Mouse (Mus musculus): ENCODE measurements around the gene Myo10.
A peak's percentile ranks its signal among the peaks of the same experiment; 100 is the strongest.

The Myo10 gene

DNA sequence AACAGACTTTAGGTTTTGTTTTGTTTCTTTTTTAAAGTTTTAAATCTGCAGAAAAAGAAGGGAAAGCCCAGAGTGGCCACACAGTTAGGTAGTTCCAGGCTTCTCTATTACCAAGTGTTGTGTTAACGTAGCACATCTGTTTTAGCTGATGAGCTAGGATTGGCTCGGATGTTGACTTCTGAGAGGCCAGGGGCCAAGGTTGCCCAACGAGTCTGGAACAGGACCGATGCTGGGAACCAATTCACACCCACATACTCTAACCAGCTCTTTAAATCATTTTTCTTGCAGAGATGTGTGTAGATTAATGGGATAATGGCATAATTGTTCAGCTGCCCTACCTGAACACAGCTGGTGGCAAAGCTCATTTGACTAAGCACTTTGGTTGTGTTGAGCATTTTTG lies 1.8 kb upstream of the Myo10 start:
- DNase-seq: no peak

DNA sequence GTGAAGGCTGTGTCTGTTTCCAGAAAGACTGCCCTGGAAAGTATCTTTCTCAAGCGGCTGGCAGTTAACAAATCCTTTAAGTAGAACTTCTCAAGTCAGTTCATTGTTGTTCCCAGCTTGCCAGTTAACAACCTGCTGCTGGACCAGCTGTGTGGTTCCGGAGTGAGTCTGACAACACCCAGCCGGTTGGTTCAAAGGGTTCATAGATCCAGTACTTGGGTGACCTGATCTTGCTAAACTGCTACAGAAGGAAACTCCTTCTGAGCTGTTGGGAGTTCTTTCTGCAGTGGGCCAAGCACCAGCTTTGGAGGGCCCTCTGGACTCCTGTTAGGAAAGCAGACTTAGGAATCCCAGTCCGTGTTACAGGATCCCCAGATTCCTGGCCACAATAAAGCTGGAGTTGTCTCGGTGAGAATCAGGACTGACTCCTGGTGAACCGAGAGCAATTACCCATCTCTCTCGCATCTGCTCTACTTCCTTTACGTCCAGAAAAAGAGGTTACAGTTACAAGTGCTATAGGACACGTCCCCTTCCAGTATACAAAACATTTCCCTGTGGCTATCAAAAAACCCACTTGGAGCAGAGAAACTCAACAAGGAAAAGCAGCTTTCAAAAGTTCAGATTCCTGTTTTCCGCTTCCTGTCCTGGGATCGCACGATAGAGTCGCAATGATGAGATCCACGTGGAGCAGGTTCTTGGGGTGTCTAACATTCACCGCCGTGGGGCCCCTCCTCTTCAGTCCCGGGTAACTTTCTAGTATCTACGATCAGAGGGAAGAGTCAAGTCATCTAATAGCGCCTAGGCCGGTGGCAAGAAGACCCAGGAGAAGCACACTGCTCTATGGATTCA lies 750 bp upstream of the Myo10 start:
- peak in 1 of 2 experiments; percentile 45 for DNase-seq

DNA sequence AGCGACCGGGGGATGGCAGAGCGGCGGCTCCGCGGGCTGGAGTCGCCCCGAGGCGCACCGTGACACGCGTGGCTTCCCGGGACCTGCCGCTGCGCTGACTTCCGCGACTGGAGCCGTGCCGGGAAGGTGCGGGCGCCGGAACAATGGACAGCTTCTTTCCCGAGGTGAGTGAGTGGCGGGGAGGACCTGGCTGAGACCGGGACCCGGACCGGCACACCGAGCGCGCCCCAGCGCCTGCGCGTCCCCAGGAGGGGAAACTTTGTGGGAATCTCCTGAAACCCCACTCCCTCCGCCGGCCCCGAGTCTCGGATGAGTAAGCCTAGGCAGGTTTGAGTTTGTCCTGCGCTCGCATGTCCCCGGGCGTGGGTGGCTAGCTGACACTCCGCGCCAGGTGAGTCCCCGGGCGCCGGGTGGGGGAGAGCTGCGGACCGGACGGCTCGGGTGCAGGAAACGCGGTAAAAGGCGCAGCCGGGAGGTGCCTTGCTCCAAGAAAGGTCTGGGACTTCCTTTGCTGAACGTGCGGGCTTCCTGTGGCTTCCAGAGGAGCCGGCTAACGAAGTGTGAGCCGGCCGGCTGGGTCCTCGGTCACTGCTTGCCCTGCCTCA lies 644 bp downstream of the Myo10 start:
- DNase-seq: peak; percentile 69 to 80

DNA sequence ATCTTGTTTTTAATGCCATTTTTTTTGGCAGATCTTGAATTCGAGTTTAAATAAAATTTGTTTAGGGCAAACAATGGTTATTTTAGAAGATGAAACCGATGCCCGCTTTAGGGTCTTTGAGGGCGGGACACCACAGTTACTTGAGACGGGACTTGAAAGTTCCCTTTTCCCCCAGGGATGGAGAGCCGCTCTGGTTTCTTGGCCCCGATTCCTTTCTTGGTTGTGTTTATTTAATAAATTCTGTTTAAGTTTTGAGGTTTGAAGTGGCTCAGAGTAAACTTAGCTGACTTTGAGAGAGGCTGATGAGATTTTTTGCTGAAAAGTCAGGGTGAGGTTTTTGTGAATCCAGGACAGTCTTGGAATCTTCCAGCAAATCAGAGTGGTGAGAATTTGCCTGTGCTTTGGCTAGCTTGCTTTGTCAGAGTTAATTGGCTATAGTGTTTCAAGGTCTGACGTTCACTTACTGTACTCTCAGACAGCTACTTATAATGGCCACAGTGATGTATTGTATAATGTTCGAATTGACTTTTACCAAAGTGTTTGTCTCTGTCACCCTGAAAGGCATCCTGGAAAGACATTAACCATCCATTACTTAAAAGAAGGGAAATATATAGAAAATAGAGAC lies 1.3 kb downstream of the Myo10 start:
- no peak for DNase-seq

DNA sequence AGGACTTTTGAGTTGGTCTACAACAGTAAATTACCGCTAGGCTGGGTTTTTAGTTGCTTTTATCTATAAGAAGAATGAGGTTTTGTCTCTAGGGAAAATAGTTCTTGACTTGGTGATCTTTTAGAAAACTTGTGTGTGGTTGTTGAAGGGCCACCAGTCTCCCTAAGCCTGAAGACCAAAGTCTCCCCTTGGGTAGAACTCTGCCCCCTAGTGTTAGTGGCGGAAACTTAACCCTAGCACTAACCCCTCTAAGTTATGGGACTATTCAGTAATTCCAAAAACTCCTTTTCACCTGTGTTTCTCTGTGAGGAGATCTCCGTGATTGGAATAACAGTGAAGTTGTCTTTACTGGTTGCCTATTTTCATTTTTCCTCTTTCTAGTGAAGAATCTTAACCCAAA lies 1.9 kb downstream of the Myo10 start:
- peak; percentile 62 to 65 for DNase-seq

DNA sequence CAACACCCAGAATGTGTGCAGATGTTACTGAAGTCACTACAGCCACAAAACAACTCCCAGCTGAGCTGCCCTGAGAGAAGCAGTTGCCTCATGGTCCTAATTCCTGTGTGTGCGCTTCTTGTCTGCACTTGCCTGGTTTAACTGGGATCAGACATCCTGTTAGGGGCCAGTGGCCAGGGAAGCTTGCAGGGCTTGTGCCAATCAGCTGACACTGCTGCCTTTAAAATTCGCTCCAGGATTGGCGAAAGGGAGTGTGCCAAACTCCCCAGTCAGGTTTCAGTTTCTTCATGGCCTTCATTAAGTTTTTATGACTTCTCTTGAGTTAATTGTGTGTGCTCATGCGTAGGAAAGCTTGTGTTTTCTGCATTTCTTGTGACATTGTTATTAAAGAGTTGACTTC lies 3.1 kb downstream of the Myo10 start:
- peak; percentile 61 to 78 for DNase-seq

DNA sequence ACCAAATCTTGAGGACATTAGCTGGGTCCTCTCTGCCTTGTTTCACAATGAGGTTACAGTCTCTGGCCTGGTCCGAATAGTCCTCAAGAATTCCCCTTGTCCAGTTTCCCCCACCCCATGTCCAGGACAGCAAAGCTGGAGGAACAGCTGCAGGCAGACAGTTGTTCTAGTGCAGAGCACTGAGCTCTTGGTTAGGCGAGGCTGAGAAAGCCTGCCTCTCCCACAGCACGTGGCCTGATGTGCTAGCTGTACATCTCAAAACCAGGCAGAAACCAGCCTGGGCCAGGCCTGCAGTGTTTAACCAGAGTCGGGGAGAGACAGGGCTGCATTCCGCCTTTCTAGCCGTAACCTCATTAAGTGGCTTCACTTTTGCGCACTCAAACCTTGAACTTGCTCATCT lies 4.7 kb downstream of the Myo10 start:
- DNase-seq: no peak

DNA sequence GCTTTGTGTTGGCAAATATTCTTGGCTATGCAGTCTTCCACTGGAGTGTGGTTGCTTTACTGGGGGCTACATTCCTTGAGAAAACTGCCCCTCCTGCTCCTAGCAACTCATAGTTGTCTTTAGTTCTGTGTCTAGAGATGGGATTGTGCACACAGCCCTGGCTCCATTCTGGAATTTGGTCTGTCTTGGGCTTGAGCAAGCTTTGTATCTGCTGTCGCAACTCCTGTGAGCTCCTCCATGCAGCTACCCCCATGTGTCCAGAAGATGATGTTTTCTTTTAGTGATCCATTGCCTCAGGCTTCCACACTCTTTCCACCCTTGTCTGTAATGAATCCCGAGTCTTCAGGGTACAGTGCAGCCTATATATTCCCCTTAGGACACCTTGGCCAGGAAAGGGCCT lies 5.9 kb downstream of the Myo10 start:
- DNase-seq: no peak

DNA sequence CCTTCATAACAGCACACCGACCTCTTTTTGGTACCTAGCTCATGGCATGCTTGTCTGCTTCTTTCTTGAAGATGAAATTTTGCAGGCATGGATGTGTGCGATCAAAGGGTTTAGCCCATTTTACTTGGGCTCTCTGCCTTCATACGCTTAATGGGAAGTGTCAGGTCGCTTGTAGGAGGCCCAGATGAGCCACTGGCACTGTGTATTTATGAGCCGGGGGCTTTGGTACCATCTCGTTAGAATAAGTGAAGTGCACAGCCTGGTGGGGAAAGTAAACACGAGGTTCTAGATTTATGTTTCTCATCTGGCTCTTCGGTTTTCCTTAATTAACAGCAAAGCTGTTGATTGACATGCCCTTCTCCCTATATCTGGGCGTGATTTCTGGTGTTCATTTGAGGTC lies 8.4 kb downstream of the Myo10 start:
- DNase-seq: no peak

DNA sequence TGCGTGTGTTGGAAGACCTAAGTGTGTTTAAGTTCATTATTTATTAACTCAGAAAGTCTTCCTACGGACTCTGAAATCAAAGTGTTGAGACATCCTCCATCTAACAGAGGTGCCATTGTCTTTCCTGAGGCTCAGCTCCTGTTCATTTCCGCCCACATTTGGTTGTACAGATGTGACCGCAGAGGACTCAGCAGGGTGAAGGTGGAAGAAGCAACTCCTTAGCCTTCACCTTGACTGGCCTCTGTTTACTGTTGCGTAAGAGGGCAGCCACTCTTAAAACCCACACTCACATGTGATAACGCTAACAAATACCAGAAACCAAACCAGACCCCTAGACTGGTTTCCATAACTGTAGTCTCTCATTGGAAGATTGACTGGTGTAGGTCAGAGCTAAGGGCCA lies 9.0 kb downstream of the Myo10 start:
- DNase-seq: no peak

DNA sequence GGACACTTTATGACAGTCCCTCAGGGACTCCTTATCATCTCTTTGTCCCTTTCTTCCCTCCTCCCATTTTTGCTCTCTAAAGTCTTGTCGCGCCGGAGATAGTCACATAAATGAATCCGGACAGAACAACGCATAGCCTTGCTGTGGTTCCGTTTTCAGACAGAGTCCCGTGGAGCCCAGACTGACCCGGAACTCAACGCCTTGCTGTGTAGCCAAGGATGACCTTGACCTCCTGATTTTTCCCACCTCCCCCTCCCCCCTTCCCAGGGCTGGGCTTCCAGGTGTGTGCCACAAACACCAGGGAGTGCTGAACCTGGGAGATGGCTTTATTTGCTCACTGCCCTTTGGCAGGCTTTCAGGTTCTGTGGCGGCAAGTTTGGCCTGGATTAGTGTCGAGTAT lies 10.6 kb downstream of the Myo10 start:
- DNase-seq: peak in 1 of 2 experiments; percentile 56

DNA sequence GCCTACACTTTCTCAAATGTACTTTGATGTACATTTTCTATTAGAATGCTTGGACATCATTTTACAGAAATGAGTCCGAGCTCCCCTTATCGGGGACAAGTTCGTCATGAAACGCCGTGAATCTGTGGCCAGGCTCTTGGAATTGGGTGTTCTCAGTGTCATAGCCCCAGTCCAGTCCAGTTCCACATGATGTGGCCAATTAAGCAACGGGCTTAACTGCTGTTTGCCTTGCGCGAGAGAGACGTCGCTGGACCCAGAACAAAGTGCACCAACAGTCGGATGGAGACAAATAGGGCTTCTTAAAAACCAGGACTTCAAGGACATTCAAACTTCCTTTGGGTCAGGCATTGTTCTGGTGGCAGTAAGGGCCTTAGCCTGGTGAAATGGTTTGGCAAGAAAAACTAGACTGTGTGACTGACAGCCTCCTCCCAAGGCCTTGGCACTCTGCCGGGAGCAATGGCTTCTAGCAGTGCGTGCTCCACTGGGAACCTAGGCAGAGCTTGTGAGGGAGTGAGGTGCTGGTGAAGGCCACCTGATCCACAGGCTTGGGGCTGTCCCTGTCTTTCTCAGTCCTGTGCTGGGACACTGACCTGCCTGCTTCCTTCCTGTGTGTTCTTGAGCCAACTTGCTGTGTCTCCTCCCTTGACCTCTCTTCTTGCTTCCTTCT lies 11.5 kb downstream of the Myo10 start:
- peak; percentile 78 to 82 for DNase-seq

DNA sequence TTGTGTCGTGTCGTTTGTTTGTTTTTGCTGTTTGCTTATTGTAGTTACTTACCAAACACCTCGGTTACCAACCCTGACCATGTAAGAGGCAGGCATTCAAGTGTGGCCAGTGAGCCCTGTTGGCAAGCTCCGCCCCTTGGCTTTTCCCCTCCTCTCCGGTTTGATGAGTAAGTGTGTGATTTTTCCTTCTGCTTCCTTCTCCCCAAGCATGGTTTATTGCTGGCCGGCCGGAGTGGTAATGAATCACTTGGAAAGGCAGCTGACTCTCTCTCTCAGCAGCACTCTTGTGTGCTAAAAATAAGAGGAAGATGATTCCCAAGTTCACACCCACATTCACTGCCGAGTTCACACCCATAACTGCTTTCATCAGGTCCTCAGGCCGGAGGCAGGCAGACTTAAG lies 15.4 kb downstream of the Myo10 start:
- DNase-seq: peak; percentile 67 to 80

DNA sequence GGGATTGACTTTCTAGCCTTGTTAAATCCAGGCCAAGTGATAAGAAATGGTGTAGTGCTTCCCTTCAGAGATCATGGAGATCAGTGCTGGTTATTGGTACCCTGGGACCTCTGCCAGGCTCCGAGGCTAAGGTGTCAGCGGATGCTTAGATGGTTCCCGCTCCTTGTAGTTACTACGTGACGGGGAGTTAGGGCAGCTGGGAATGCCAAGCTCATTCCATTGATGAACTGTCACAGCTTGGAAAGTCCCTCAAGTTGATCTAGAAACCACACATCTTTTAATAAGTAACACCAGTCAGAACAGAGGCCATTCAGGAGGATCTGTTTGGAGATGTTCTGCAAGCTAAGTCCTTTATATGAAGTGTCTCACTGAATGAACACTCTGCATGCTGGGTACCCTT lies 16.9 kb downstream of the Myo10 start:
- no peak for DNase-seq

DNA sequence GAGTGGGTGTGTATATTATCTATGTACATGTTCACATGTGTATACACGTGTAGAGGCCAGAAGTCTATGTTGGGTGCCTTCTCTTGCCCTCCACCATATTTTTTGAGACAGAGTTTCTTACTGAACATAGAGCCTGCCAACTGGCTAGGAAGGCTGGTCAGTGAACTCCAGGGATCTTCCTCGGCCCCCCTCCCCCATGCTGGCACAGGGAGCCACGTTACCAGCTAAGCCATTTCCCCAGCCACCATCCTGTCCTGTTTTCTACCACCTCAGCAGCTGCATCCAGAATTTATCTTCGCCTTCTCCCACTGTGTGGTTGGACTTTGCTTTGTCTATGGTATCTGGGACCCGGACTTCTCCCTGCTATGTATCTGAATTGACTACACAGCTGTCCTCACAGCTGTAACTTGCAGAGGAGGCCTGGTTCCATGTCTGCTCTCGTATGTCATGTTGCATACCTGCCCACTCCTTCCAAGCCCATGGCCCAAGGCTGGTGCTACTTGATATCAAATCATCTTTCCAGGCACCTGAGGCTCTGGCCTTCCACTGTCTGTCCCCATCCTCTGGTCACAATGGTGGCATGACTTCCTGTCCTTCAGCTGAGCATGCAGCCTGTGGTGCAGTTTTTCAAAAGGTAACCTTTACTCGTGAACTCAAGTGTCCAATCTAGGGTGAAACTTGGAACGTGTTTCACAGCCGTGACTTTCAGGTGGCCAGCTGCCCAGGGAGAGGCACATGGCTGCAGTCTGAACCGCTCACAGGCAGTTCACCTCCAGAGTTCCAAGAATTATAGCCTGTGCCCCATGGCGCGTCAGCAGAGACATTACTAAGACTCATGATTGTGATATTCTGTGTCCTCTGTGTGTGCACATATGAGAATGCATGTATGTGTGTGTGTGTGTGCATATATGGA lies 18.8 kb downstream of the Myo10 start:
- peak; percentile 37 to 58 for DNase-seq

DNA sequence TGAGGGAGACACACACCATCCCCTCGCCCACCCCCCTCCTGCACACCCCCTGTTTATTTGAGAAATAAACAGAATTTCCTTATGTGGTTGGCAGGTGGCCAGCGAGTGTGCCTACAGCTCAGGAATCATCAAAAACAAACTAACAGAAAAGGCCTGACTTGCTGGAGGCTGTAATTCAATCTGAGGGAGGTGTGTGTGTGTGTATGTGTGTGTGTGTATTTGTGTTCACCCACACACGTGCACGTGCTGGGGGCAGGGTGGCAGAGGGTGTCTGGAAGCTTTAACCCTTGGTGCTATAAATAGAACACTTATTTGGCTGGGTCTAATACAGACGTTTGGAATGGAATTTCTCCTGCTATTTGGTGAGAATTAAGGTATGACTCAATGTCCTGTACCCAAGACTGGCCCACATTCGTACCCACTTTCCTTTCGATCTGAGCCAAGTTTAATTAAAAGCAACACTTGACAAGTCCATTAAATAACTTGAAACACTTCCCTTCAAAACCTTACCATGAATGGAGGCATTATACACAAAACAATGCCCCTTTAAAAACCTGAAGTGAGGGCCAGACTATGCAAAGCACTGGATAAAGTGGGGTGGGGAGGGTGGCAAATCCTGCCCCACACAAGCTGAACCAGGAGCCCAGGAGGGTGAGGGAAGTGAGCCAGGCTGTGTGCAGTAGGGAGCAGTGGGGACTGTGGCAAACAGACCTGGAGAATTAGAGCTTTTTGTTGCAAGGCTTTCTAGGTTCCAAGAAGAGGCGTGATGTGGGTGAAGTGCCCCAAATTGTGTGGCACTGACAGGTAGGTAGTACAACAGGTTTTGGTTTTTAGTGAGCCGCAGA lies 20.1 kb downstream of the Myo10 start:
- peak; percentile 53 to 62 for DNase-seq

DNA sequence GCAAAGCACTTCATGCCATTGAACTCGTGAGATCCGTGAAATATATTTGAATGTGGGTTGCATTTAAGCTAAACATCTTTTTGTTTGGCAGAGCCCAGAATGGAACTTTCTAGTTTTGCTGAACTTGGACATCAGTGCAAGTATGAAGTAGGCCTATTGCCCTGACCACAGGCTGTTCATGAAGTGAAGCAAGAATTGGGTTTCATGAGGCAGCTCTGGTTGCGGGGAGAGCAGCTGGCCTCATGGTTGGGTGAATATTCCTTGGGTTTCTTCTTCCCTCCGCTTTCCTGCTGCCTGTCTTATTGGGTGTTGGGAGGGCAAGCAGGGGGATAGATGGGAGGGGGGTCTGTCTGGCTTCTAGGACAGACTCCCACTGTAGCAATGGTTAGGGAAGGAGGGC lies 23.5 kb downstream of the Myo10 start:
- no peak for DNase-seq

DNA sequence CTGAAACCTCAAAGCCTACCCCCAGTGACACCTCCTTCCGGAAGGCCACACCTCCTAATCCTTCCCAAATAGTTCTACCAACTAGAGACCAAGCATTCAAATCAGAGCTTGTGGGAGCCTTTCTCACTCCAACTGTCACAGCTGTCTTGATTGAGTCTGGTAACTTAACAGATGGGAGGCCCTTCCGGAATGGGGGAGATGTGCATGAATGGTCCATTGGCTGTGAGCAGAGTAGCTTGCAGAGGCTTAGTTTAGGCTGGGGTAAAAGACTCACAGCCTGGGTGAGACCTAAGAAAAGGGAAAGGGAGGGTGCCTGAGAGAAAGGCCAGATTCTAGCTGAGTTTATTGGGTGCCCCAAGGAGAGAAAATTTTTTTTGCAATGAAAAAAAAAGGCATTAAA lies 26.0 kb downstream of the Myo10 start:
- no peak for DNase-seq

DNA sequence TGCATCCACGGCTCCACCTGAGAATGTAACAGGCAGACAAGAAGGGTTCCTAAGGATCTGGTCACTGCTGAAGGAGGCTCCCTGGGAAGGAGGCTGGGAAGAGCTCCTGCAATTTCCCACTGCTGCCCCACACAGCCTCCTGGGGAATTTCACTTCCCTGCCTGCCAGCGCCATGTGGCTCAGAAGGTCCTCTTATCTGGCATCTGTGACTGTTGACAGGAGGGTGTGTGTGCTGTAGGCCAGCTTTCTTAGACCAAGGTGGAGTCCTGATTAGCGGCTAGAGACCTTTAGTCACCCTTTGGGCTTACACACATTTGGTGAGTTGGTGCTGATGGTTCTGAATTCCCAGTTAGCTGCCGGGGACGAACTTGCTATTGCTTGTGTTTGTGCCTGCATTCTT lies 28.0 kb downstream of the Myo10 start:
- no peak for DNase-seq

DNA sequence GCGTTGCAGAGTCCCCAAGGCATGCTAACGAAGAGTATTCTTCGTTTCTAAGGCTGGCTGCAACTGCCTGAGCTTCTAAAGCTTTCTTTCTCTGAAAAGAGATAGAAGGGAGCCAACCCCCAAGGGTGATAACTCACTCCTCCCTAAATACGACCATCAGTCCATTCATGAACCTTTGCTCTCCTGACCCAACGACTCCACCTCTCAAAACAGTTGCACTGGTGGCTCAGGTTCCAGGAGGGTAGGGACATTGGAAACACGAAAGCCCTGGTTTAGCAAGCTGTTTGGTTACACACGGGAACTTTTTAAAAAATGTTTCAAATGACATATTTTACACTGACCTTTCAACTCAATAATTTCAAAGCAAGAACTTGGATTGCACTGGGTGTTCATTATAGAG lies 29.5 kb downstream of the Myo10 start:
- no peak for DNase-seq

DNA sequence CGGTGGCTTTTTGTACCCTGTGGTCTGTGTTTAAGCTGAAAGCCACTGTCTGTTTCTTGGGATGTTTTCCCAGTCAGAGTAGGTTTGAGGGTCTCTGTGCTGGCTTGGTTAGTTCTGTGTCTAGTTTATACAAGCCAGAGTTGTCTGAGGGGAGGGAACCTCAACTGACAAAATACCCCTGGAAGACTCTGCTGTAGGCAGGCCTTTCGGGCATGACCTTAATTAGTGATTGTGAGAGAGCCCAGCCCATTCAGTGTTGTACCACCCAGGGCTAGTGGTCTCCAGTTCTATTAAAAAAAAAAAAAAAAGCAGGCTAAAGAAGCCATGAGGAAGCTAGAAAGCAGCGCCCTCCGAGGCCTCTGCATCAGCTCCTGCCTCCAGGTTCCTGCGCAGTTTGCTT lies 30.0 kb downstream of the Myo10 start:
- no peak for DNase-seq

DNA sequence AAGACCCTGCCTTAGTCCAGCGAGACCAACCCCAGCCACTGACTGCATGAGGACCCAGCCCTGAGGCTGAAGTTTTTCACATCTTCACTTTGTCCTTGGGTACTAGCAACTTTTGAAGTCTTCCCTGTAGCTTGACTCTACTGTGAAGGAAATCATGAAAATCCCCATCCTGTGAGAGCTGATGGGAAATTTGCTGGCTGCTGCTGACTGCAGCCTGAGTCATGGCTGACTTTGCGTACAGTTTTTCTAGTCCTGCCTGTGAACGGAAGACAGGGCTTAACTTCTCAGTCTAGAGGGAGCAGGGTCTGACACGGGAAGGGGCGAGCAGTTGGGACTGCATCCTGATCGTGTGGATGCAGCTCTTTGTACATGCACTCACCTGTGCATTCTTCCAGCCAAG lies 30.6 kb downstream of the Myo10 start:
- DNase-seq: no peak
